Mouse (Mus musculus) embryonic facial prominence, embryonic 13.5 days (tissue): ENCODE results near the gene Stap2. TPM values are rescaled to one million over a fixed set of nuclear protein-coding genes. Genes with fewer than 3 reads are reported as not detected.

Source experiments
- ATAC-seq: fragments of 200-750 bp; cut with Nextera tagmentation; 2 replicates; pipeline ENCODE4 v1.8.0; 2017; ENCODE audit warnings: low read depth; ENCODE audit not compliant: insufficient number of reproducible peaks, insufficient read depth, low FRiP score, low TSS enrichment
- H3K27ac ChIP-seq: fragments of 300-500 bp; sonication (generic); 2 replicates; pipeline ENCODE4 v1.5.1; 2015; ENCODE audit warnings: moderate library complexity, mild to moderate bottlenecking, inconsistent platforms
- H3K27me3 ChIP-seq: fragments of 300-500 bp; sonication (generic); 2 replicates; pipeline ENCODE4 v1.6.1; 2015; ENCODE audit warnings: mild to moderate bottlenecking, inconsistent platforms
- H3K36me3 ChIP-seq: fragments of 300-500 bp; sonication (generic); 2 replicates; pipeline ENCODE4 v1.6.1; 2015; ENCODE audit warnings: mild to moderate bottlenecking, inconsistent platforms
- H3K4me1 ChIP-seq: fragments of 300-500 bp; sonication (generic); 2 replicates; pipeline ENCODE4 v1.6.1; 2015; ENCODE audit warnings: inconsistent platforms
- H3K4me2 ChIP-seq: fragments of 300-500 bp; sonication (generic); 2 replicates; pipeline ENCODE4 v1.6.1; 2015; ENCODE audit warnings: moderate library complexity, mild to moderate bottlenecking, inconsistent platforms
- H3K4me3 ChIP-seq: fragments of 300-500 bp; sonication (generic); 2 replicates; pipeline ENCODE4 v1.5.1; 2015; ENCODE audit warnings: mild to moderate bottlenecking, inconsistent platforms
- H3K9ac ChIP-seq: fragments of 300-500 bp; sonication (generic); 2 replicates; pipeline ENCODE4 v1.6.1; 2015; ENCODE audit warnings: mild to moderate bottlenecking, inconsistent platforms
- H3K9me3 ChIP-seq: fragments of 300-500 bp; sonication (generic); 2 replicates; pipeline ENCODE4 v1.6.1; 2016; ENCODE audit warnings: inconsistent platforms
- WGBS: fragments of 180-500 bp; shearing (Covaris S2); methylation state at CpG from one replicate; pipeline ENCODE4 v1.1.7; 2015; ENCODE audit warnings: mixed read lengths; 5-methylcytosine and 5-hydroxymethylcytosine counted together
- polyA plus RNA-seq: library from polyadenylated mRNA; unstranded; fragments of >200 nt; fragmentation: Nextera tagmentation; extraction: Ambion mirVana; gene quantifications from 2 replicates; pipeline ENCODE4 v1.2.1, GENCODE M21; 2015

The Stap2 gene
- polyA plus RNA-seq, 1 experiment from 2014 or later = 10.2 TPM

- no peak for ATAC-seq
- peaks cover 36% of the 10 kb centered on the region for H3K4me1 ChIP-seq
- H3K9me3 ChIP-seq = no peaks in the 10 kb centered on the region
- no peaks in the 10 kb centered on the region for H3K27me3 ChIP-seq
- H3K36me3 ChIP-seq = peaks cover 43% of the 10 kb centered on the region
- peak overlapping the region; percentile 63 for H3K4me2 ChIP-seq
- H3K4me3 ChIP-seq = peak overlapping the region; percentile 89
- WGBS = 85% methylated on average over 7 of the region's 7 CpGs
- H3K27ac ChIP-seq = no peak overlapping the region
- peak overlapping the region; percentile 95 for H3K9ac ChIP-seq
These were observed 28.8 kb upstream of the Stap2 start for GRCm38 (mm10) chr17:56034040-56034725.

GRCm38 (mm10) chr17:56032831-56033230, 27.4 kb upstream of the Stap2 start:
- Histone ChIP-seq H3K4me1 (peaks cover 36% of the 10 kb centered on the region), H3K9ac (0 out of 2 replicates have a peak overlapping the region, but pooled peaks have one; percentile 28), H3K27me3 (no peaks in the 10 kb centered on the region), H3K9me3 (no peaks in the 10 kb centered on the region), H3K36me3 (peaks cover 56% of the 10 kb centered on the region), H3K27ac (0 out of 2 replicates have a peak overlapping the region, but pooled peaks have one; percentile 11), H3K4me2 (0 out of 2 replicates have a peak overlapping the region, but pooled peaks have one; percentile 7), H3K4me3 (no peak overlapping the region)
- no peak for ATAC-seq
- 71% methylated on average over 7 of the region's 7 CpGs for WGBS

GRCm38 (mm10) chr17:56032127-56032733, 26.8 kb upstream of the Stap2 start:
- Histone ChIP-seq H3K4me3 (no peak overlapping the region), H3K9ac (0 out of 2 replicates have a peak overlapping the region, but pooled peaks have one; percentile 16), H3K4me1 (peaks cover 36% of the 10 kb centered on the region), H3K27ac (no peak overlapping the region), H3K36me3 (peaks cover 62% of the 10 kb centered on the region), H3K27me3 (no peaks in the 10 kb centered on the region), H3K4me2 (no peak overlapping the region), H3K9me3 (no peaks in the 10 kb centered on the region)
- ATAC-seq = no peak
- WGBS = 71% methylated on average over 6 of the region's 6 CpGs

DNA sequence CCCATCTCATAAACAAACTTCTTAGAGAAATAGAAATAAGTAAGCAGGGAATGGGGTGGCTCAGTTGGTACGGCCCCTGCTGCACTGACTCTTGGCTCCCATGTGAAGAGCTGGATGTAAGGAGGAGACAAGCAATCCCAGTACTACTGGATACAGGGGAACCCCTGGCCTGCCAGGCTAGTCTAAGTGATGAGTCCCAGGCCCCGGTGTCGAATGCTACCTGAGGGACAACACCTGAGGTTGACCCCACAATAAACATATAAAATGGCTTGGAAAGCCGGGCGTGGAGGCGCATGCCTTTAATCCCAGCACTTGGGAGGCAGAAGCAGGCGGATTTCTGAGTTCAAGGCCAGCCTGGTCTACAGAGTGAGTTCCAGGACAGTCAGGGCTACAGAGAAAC, 26.0 kb upstream of the Stap2 start:
- 94% methylated on average over 7 of the region's 7 CpGs for WGBS
- Histone ChIP-seq H3K4me2 (no peak overlapping the region), H3K4me1 (peaks cover 36% of the 10 kb centered on the region), H3K36me3 (peaks cover 70% of the 10 kb centered on the region), H3K27ac (no peak overlapping the region), H3K9ac (0 out of 2 replicates have a peak overlapping the region, but pooled peaks have one; percentile 17), H3K9me3 (no peaks in the 10 kb centered on the region), H3K4me3 (no peak overlapping the region), H3K27me3 (no peaks in the 10 kb centered on the region)
- ATAC-seq = no peak

GRCm38 (mm10) chr17:56030919-56031318, 25.5 kb upstream of the Stap2 start:
- no peaks in the 10 kb centered on the region for H3K9me3 ChIP-seq
- H3K27me3 ChIP-seq = no peaks in the 10 kb centered on the region
- peaks cover 72% of the 10 kb centered on the region for H3K36me3 ChIP-seq
- H3K27ac ChIP-seq = no peak overlapping the region
- H3K4me2 ChIP-seq = no peak overlapping the region
- 73% methylated on average over 5 of the region's 5 CpGs for WGBS
- H3K9ac ChIP-seq = 0 out of 2 replicates have a peak overlapping the region, but pooled peaks have one; percentile 17
- no peak for ATAC-seq
- H3K4me1 ChIP-seq = peaks cover 36% of the 10 kb centered on the region
- no peak overlapping the region for H3K4me3 ChIP-seq

GRCm38 (mm10) chr17:56030238-56030870, 25.0 kb upstream of the Stap2 start:
- Histone ChIP-seq H3K4me1 (peaks cover 32% of the 10 kb centered on the region), H3K27me3 (no peaks in the 10 kb centered on the region), H3K27ac (no peak overlapping the region), H3K9me3 (no peaks in the 10 kb centered on the region), H3K4me2 (no peak overlapping the region), H3K9ac (0 out of 2 replicates have a peak overlapping the region, but pooled peaks have one; percentile 17), H3K4me3 (no peak overlapping the region), H3K36me3 (peaks cover 72% of the 10 kb centered on the region)
- ATAC-seq = no peak
- WGBS = 94% methylated on average over 9 of the region's 9 CpGs

GRCm38 (mm10) chr17:56027801-56028441, 22.5 kb upstream of the Stap2 start:
- Histone ChIP-seq H3K27me3 (no peaks in the 10 kb centered on the region), H3K9me3 (no peaks in the 10 kb centered on the region), H3K36me3 (peaks cover 71% of the 10 kb centered on the region), H3K27ac (no peak overlapping the region), H3K4me2 (no peak overlapping the region), H3K4me3 (no peak overlapping the region), H3K9ac (0 out of 2 replicates have a peak overlapping the region, but pooled peaks have one; percentile 2), H3K4me1 (peaks cover 15% of the 10 kb centered on the region)
- 93% methylated on average over 5 of the region's 5 CpGs for WGBS
- no peak for ATAC-seq

GRCm38 (mm10) chr17:56026881-56027280, 21.5 kb upstream of the Stap2 start:
- no peak for ATAC-seq
- H3K4me1 ChIP-seq = peaks cover 13% of the 10 kb centered on the region

GRCm38 (mm10) chr17:56026303-56026702, 20.9 kb upstream of the Stap2 start:
- no peak for ATAC-seq
- Histone ChIP-seq H3K4me2 (no peak overlapping the region), H3K36me3 (peaks cover 66% of the 10 kb centered on the region), H3K27ac (no peak overlapping the region), H3K4me3 (no peak overlapping the region), H3K4me1 (peaks cover 17% of the 10 kb centered on the region), H3K9me3 (no peaks in the 10 kb centered on the region), H3K9ac (no peak overlapping the region), H3K27me3 (no peaks in the 10 kb centered on the region)
- 76% methylated on average over 1 of the region's 1 CpGs for WGBS

More at GRCm38 (mm10) chr17:56026881-56027280, 21.5 kb upstream of the Stap2 start:
- Histone ChIP-seq H3K4me2 (no peak overlapping the region), H3K9me3 (no peaks in the 10 kb centered on the region), H3K36me3 (peaks cover 68% of the 10 kb centered on the region), H3K9ac (no peak overlapping the region), H3K27me3 (no peaks in the 10 kb centered on the region), H3K27ac (no peak overlapping the region), H3K4me3 (no peak overlapping the region)
- WGBS = 70% methylated on average over 1 of the region's 1 CpGs

- peaks cover 17% of the 10 kb centered on the region for H3K4me1 ChIP-seq
- H3K36me3 ChIP-seq = peaks cover 64% of the 10 kb centered on the region
- 79% methylated on average over 5 of the region's 5 CpGs for WGBS
- no peak for ATAC-seq
- no peaks in the 10 kb centered on the region for H3K9me3 ChIP-seq
- H3K27me3 ChIP-seq = no peaks in the 10 kb centered on the region
- H3K4me3 ChIP-seq = no peak overlapping the region
- no peak overlapping the region for H3K4me2 ChIP-seq
- no peak overlapping the region for H3K9ac ChIP-seq
- H3K27ac ChIP-seq = no peak overlapping the region
These were observed 19.5 kb upstream of the Stap2 start for GRCm38 (mm10) chr17:56024931-56025330.

DNA sequence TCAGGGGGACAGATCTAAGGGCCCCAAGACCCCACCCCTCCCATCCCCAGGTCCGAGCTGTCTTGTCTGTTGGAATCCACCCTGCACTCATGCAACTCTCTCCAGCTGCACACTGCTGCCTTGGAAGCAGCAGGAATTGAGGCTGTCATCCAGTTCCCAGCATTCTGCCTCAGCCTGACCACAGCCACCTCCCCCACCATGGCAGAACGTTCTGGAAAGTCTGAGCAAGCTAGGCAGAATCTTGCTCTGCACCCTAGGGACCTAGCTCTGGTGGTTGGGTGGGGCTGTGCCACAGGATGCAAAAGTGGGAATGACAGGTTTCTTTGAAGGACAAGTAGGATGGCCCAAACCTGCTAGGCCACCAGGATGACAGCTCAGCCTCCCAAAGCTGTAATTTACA, 19.1 kb upstream of the Stap2 start:
- H3K36me3 ChIP-seq = peaks cover 65% of the 10 kb centered on the region
- ATAC-seq = no peak
- whole genome bisulfite sequencing = 65% methylated on average over 2 of the region's 2 CpGs

More for the DNA sequence above, 19.1 kb upstream of the Stap2 start:
- no peaks in the 10 kb centered on the region for H3K9me3 ChIP-seq
- no peak overlapping the region for H3K4me2 ChIP-seq
- no peak overlapping the region for H3K9ac ChIP-seq
- H3K27me3 ChIP-seq = no peaks in the 10 kb centered on the region
- peaks cover 17% of the 10 kb centered on the region for H3K4me1 ChIP-seq
- no peak overlapping the region for H3K27ac ChIP-seq
- no peak overlapping the region for H3K4me3 ChIP-seq
